Mouse (Mus musculus) liver, embryonic 15.5 days (tissue): ENCODE measurements around the gene Lin54. TPM values are rescaled to one million over a fixed set of nuclear protein-coding genes. Genes with fewer than 3 reads are reported as not detected.

Experiments used
- ATAC-seq: fragments of 200-750 bp; cut with Nextera tagmentation; 2 replicates; pipeline ENCODE4 v1.8.0; 2017; ENCODE audit warnings: moderate number of reproducible peaks, mild to moderate bottlenecking, moderate library complexity; ENCODE audit not compliant: insufficient read depth
- H3K27ac ChIP-seq: fragments of 300-500 bp; sonication (generic); replicated peaks from 2 replicates; pipeline ENCODE4 v1.5.1; 2015; ENCODE audit warnings: mild to moderate bottlenecking, inconsistent platforms
- H3K27me3 ChIP-seq: fragments of 300-500 bp; sonication (generic); 2 replicates; pipeline ENCODE4 v1.6.1; 2015; ENCODE audit warnings: mild to moderate bottlenecking, inconsistent platforms
- H3K36me3 ChIP-seq: fragments of 300-500 bp; sonication (generic); replicated peaks from 2 replicates; pipeline ENCODE4 v1.6.1; 2015; ENCODE audit warnings: moderate library complexity, mild to moderate bottlenecking, inconsistent platforms
- H3K4me1 ChIP-seq: fragments of 300-500 bp; sonication (generic); replicated peaks from 2 replicates; pipeline ENCODE4 v1.6.1; 2015; ENCODE audit warnings: inconsistent platforms
- H3K4me2 ChIP-seq: fragments of 300-500 bp; sonication (generic); 2 replicates; pipeline ENCODE4 v1.6.1; 2015; ENCODE audit warnings: moderate library complexity, mild to moderate bottlenecking, inconsistent platforms
- H3K4me3 ChIP-seq: fragments of 300-500 bp; sonication (generic); replicated peaks from 2 replicates; pipeline ENCODE4 v1.5.1; 2015; ENCODE audit warnings: mild to moderate bottlenecking, inconsistent platforms
- H3K9ac ChIP-seq: fragments of 300-500 bp; sonication (generic); 2 replicates; pipeline ENCODE4 v1.6.1; 2015; ENCODE audit warnings: moderate library complexity, mild to moderate bottlenecking, inconsistent platforms
- H3K9me3 ChIP-seq: fragments of 300-500 bp; sonication (generic); replicated peaks from 2 replicates; pipeline ENCODE4 v1.6.1; 2016; ENCODE audit warnings: inconsistent platforms
- WGBS: fragments of 180-500 bp; shearing (Covaris S2); methylation state at CpG from one replicate; pipeline ENCODE4 v1.1.7; 2015; ENCODE audit warnings: mixed read lengths; ENCODE audit not compliant: insufficient replicate concordance; 5-methylcytosine and 5-hydroxymethylcytosine counted together
- polyA plus RNA-seq: library from polyadenylated mRNA; unstranded; fragments of >200 nt; fragmentation: Nextera tagmentation; extraction: Ambion mirVana; gene quantifications from 2 replicates; pipeline ENCODE4 v1.2.1, GENCODE M21; 2015

Gene Lin54
- polyA plus RNA-seq, 1 experiment from 2014 or later, result 9.1 TPM

GRCm38 (mm10) chr5:100489340-100489739, 11.1 kb downstream of the Lin54 start:
- WGBS, result 34% methylated on average over 2 of the region's 2 CpGs
- ATAC-seq, result no peak

DNA sequence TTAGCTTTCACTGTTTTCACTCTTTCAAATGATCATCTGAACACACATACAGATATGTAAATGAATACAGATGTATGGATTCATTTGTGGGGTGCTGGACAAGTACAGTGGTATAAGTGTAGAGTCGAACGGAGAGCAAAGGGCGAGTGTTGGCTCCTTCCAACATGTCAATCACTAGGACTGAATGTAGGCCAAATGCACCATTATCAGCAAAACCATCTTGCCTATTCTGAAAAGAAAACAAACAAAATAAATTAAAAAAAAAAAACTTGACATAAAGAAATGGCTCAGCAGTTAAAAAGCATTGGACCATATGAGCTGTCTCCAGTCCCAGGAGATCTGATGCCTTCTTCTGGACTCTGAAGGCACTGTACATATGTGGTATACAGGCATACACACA, 12.2 kb downstream of the Lin54 start:
- Histone ChIP-seq H3K27me3 (no peaks in the 10 kb centered on the region), H3K4me1 (peaks cover 30% of the 10 kb centered on the region), H3K9me3 (no peaks in the 10 kb centered on the region), H3K4me3 (no peak overlapping the region), H3K9ac (no peak overlapping the region), H3K27ac (no peak overlapping the region), H3K4me2 (no peak overlapping the region), H3K36me3 (peaks cover 32% of the 10 kb centered on the region)
- no peak for ATAC-seq
- 85% methylated on average over 3 of the region's 3 CpGs for WGBS

More at GRCm38 (mm10) chr5:100489340-100489739, 11.1 kb downstream of the Lin54 start:
- Histone ChIP-seq H3K27me3 (no peaks in the 10 kb centered on the region), H3K36me3 (peaks cover 23% of the 10 kb centered on the region), H3K4me2 (no peak overlapping the region), H3K4me1 (peaks cover 26% of the 10 kb centered on the region), H3K27ac (no peak overlapping the region), H3K9ac (no peak overlapping the region), H3K9me3 (no peaks in the 10 kb centered on the region), H3K4me3 (no peak overlapping the region)

GRCm38 (mm10) chr5:100487120-100487519, 13.3 kb downstream of the Lin54 start:
- WGBS, result 67% methylated on average over 2 of the region's 2 CpGs
- Histone ChIP-seq H3K4me3 (no peak overlapping the region), H3K36me3 (peaks cover 32% of the 10 kb centered on the region), H3K27me3 (no peaks in the 10 kb centered on the region), H3K27ac (no peak overlapping the region), H3K9ac (no peak overlapping the region), H3K9me3 (no peaks in the 10 kb centered on the region), H3K4me2 (no peak overlapping the region), H3K4me1 (peaks cover 29% of the 10 kb centered on the region)
- no peak for ATAC-seq

- no peaks in the 10 kb centered on the region for H3K9me3 ChIP-seq
- no peak overlapping the region for H3K9ac ChIP-seq
- H3K4me3 ChIP-seq, result no peak overlapping the region
- peaks cover 54% of the 10 kb centered on the region for H3K36me3 ChIP-seq
- no peak for ATAC-seq
- H3K27me3 ChIP-seq, result no peaks in the 10 kb centered on the region
- H3K4me2 ChIP-seq, result no peak overlapping the region
- peaks cover 9% of the 10 kb centered on the region for H3K4me1 ChIP-seq
- no peak overlapping the region for H3K27ac ChIP-seq
Observed at GRCm38 (mm10) chr5:100483569-100483968, 16.9 kb downstream of the Lin54 start.

DNA sequence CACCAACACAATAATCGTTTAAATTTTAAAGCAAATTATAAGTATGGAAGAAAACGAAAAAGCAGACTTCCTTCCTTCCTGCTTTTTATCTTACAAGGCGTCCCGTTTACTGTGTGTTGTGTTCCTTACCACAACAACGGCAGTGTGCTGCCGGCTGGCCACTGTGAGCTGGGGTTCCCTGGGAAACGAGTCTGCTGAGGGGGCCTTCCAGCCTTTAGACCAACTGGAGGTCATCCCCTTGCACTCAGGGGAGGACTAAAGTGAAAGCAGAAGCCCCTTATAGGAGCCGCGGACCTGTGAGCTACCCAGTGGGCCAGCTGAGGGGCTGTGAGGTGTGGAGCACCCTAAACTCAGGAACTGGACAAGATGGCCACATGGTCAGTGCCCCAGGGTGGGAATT, 22.8 kb downstream of the Lin54 start:
- Histone ChIP-seq H3K27ac (no peak overlapping the region), H3K27me3 (no peaks in the 10 kb centered on the region), H3K9me3 (no peaks in the 10 kb centered on the region), H3K4me1 (no peaks in the 10 kb centered on the region), H3K9ac (no peak overlapping the region), H3K4me3 (no peak overlapping the region), H3K36me3 (peaks cover 71% of the 10 kb centered on the region), H3K4me2 (no peak overlapping the region)
- WGBS, result 46% methylated on average over 9 of the region's 9 CpGs
- ATAC-seq, result no peak; the same call in 1 of the 2 replicates

DNA sequence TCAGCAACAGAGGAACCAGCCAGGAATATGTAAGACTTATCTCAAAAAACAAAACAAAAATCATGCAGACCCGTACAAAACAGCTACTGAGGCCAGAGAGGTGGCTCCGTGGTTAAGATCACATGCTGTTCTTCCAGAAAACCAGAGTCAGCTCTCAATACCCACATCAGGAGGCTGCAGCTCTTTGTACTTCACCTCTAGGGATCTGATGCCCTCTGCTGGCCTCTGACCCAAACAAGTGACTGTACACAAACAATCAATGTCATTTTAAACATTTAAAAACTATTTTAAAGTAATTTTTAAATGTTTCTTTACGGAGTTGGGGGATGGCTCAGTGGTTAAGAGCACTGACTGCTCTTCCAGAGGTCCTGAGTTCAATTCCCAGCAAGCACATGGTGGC, 24.1 kb downstream of the Lin54 start:
- WGBS, result 61% methylated on average over 3 of the region's 3 CpGs
- Histone ChIP-seq H3K27me3 (no peaks in the 10 kb centered on the region), H3K27ac (no peak overlapping the region), H3K4me3 (no peak overlapping the region), H3K36me3 (peaks cover 76% of the 10 kb centered on the region), H3K9ac (no peak overlapping the region), H3K4me1 (no peaks in the 10 kb centered on the region), H3K9me3 (no peaks in the 10 kb centered on the region), H3K4me2 (no peak overlapping the region)
- ATAC-seq, result no peak

GRCm38 (mm10) chr5:100467336-100467735, 33.1 kb downstream of the Lin54 start:
- no peak overlapping the region for H3K27ac ChIP-seq
- H3K4me1 ChIP-seq, result peaks cover 12% of the 10 kb centered on the region
- no peaks in the 10 kb centered on the region for H3K27me3 ChIP-seq
- peaks cover 61% of the 10 kb centered on the region for H3K36me3 ChIP-seq
- ATAC-seq, result no peak
- no peak overlapping the region for H3K4me3 ChIP-seq
- H3K4me2 ChIP-seq, result no peak overlapping the region
- 84% methylated on average over 7 of the region's 7 CpGs for WGBS
- no peaks in the 10 kb centered on the region for H3K9me3 ChIP-seq
- no peak overlapping the region for H3K9ac ChIP-seq

GRCm38 (mm10) chr5:100466624-100467023, 33.8 kb downstream of the Lin54 start:
- Histone ChIP-seq H3K4me3 (no peak overlapping the region), H3K4me2 (no peak overlapping the region), H3K4me1 (peaks cover 12% of the 10 kb centered on the region), H3K9ac (no peak overlapping the region), H3K36me3 (peaks cover 58% of the 10 kb centered on the region), H3K27me3 (no peaks in the 10 kb centered on the region), H3K9me3 (no peaks in the 10 kb centered on the region), H3K27ac (no peak overlapping the region; the same call in 1 of the 2 replicates)
- WGBS, result 32% methylated on average over 10 of the region's 10 CpGs
- peak; percentile 44; the same call in 1 of the 2 replicates for ATAC-seq

DNA sequence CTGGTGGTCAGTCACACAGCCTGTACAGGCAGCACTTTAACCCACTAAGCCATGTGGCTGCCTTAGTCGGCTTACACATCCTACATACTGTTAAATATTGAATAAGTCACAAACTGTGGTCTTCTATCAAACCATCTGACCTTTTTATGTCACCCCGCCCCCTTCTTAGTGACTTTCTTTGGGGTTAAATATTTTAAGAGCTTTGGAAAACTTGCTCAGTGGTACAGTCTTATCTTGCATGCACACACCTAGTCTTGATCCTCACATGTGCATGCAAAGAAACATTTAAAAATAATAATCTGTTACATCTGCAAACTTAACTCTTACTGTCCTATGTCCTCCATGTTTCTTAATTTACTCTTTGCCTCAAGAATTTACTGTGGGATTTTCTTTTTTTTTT, 38.1 kb downstream of the Lin54 start:
- 52% methylated on average over 2 of the region's 2 CpGs for WGBS
- no peak for ATAC-seq
- Histone ChIP-seq H3K36me3 (peaks cover 77% of the 10 kb centered on the region), H3K4me1 (peaks cover 12% of the 10 kb centered on the region), H3K9ac (no peak overlapping the region), H3K9me3 (no peaks in the 10 kb centered on the region), H3K27me3 (no peaks in the 10 kb centered on the region), H3K4me2 (no peak overlapping the region), H3K4me3 (no peak overlapping the region), H3K27ac (no peak overlapping the region)

DNA sequence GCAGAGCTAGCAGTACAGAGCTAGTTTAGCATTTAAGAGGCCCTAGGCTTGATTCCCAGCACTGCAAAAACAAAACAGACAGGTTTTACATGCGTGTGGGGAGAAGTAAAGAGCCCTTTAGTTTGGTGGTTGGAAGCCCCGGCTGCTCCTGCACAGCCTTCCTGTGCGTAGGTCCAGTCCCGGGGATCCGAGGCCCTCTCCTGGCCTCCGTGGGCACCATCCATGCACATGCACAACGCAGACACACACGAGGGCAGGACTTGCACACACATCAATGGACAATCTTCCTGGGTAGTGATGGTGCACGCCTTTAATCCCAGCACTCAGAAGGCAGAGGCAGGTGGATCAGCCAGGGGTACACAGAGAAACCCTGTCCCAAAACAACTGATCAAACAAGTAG, 38.9 kb downstream of the Lin54 start:
- no peak overlapping the region for H3K4me2 ChIP-seq
- peaks cover 3% of the 10 kb centered on the region for H3K4me1 ChIP-seq
- no peak overlapping the region for H3K4me3 ChIP-seq
- no peaks in the 10 kb centered on the region for H3K27me3 ChIP-seq
- no peak for ATAC-seq
- H3K36me3 ChIP-seq, result peaks cover 76% of the 10 kb centered on the region
- H3K9me3 ChIP-seq, result no peaks in the 10 kb centered on the region
- no peak overlapping the region for H3K9ac ChIP-seq
- H3K27ac ChIP-seq, result no peak overlapping the region
- WGBS, result 84% methylated on average over 9 of the region's 9 CpGs

- H3K9me3 ChIP-seq, result no peaks in the 10 kb centered on the region
- H3K4me1 ChIP-seq, result no peaks in the 10 kb centered on the region
- H3K27me3 ChIP-seq, result no peaks in the 10 kb centered on the region
- no peak overlapping the region for H3K9ac ChIP-seq
- no peak for ATAC-seq
- H3K27ac ChIP-seq, result no peak overlapping the region
- H3K4me3 ChIP-seq, result no peak overlapping the region
- peaks cover 77% of the 10 kb centered on the region for H3K36me3 ChIP-seq
- H3K4me2 ChIP-seq, result no peak overlapping the region
- 84% methylated on average over 5 of the region's 5 CpGs for WGBS
Observed at GRCm38 (mm10) chr5:100459468-100459867, 41.0 kb downstream of the Lin54 start.

GRCm38 (mm10) chr5:100451871-100452270, 48.6 kb downstream of the Lin54 start:
- Histone ChIP-seq H3K4me2 (no peak overlapping the region), H3K36me3 (peaks cover 98% of the 10 kb centered on the region), H3K9me3 (no peaks in the 10 kb centered on the region), H3K9ac (no peak overlapping the region), H3K27ac (no peak overlapping the region), H3K4me1 (no peaks in the 10 kb centered on the region), H3K27me3 (no peaks in the 10 kb centered on the region), H3K4me3 (no peak overlapping the region)
- WGBS, result 89% methylated on average over 2 of the region's 2 CpGs
- no peak for ATAC-seq
